Mouse (Mus musculus): ENCODE data around the gene Rassf1.

- no peak for TF ChIP-seq CTCF (IDR thresholded peaks at IDR 0.05; ENCODE audit: control insufficient read depth, insufficient read depth, insufficient replicate concordance, low read depth, low read length)
- no peak for TF ChIP-seq POLR2A (IDR thresholded peaks at IDR 0.05; ENCODE audit: control insufficient read depth, low read depth, low read length)
Measured at GRCm38 (mm10) chr9:107575579-107576356, 24.4 kb downstream of the Rassf1 start.

Measured in testis, adult 2 months (tissue).